Mouse (Mus musculus) limb, embryonic 12.5 days (tissue): ENCODE results near the gene Grin3a. TPM values are rescaled to one million over a fixed set of nuclear protein-coding genes. Genes with fewer than 3 reads are reported as not detected.

ENCODE experiments used
- ATAC-seq: fragments of 200-750 bp; cut with Nextera tagmentation; 2 replicates; pipeline ENCODE4 v1.8.0; 2017; ENCODE audit warnings: low read depth, moderate TSS enrichment; ENCODE audit not compliant: insufficient number of reproducible peaks, insufficient read depth, low FRiP score, low TSS enrichment
- H3K27ac ChIP-seq: fragments of 300-500 bp; sonication (generic); 2 replicates; pipeline ENCODE4 v1.5.1; 2016; ENCODE audit warnings: mild to moderate bottlenecking, moderate library complexity
- H3K27me3 ChIP-seq: fragments of 300-500 bp; sonication (generic); 2 replicates; pipeline ENCODE4 v1.6.1; 2016; ENCODE audit warnings: mild to moderate bottlenecking, moderate library complexity
- H3K36me3 ChIP-seq: fragments of 300-500 bp; sonication (generic); 2 replicates; pipeline ENCODE4 v1.6.1; 2016; ENCODE audit warnings: mild to moderate bottlenecking, moderate library complexity
- H3K4me1 ChIP-seq: fragments of 300-500 bp; sonication (generic); replicated peaks from 2 replicates; pipeline ENCODE4 v1.6.1; 2016
- H3K4me2 ChIP-seq: fragments of 300-500 bp; sonication (generic); 2 replicates; pipeline ENCODE4 v1.6.1; 2016; ENCODE audit warnings: mild to moderate bottlenecking, moderate library complexity
- H3K4me3 ChIP-seq: fragments of 300-500 bp; sonication (generic); replicated peaks from 2 replicates; pipeline ENCODE4 v1.5.1; 2016; ENCODE audit warnings: mild to moderate bottlenecking
- H3K9ac ChIP-seq: fragments of 300-500 bp; sonication (generic); replicated peaks from 2 replicates; pipeline ENCODE4 v1.6.1; 2016; ENCODE audit warnings: mild to moderate bottlenecking, moderate library complexity
- H3K9me3 ChIP-seq: fragments of 300-500 bp; sonication (generic); 2 replicates; pipeline ENCODE4 v1.6.1; 2016; ENCODE audit warnings: mild to moderate bottlenecking, moderate library complexity
- WGBS: fragments of 180-500 bp; shearing (Covaris S2); methylation state at CpG from one replicate; pipeline ENCODE4 v1.1.7; 2016; 5-methylcytosine and 5-hydroxymethylcytosine counted together
- polyA plus RNA-seq: library from polyadenylated mRNA; unstranded; fragments of >200 nt; fragmentation: Nextera tagmentation; extraction: Ambion mirVana; gene quantifications from 2 replicates; pipeline ENCODE4 v1.2.1, GENCODE M21; 2016

Gene Grin3a
- polyA plus RNA-seq, 1 experiment from 2014 or later, result 2.4 TPM

DNA sequence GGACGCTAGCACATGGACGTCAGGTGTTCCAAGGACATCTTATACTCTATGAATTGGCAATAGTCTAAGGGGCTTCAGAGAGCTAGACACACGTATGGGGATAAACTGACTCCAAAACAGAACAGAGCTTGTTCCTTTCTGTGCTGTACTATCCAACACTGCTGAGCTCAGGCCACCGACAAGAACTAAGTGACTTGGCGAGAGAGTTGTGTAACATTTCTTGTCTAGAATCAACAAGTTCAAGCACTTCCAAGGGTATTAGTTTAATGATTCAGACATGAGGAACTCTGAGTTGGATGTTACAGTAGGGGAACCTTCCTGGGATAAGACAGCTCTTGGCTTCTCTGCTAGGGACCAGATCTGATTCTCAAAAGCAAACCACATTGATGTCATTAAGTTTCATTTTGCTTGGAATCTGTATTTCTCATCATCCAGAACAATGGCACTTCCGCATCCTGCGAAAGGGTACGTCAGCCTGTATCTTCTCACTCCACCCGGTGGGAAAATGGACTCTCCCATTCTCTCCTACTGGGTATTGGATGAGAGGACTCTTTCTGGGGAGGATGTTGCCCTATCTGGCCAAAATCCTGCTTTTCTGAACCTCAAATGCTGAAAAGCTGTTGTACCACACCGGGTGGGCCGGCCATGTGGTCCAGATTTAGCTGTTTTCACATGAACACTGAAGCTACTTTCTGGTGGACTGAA, 165.2 kb downstream of the Grin3a start:
- Histone ChIP-seq H3K36me3 (no peaks in the 10 kb centered on the region), H3K27me3 (no peaks in the 10 kb centered on the region), H3K4me1 (no peaks in the 10 kb centered on the region), H3K4me2 (no peak overlapping the region), H3K9me3 (no peaks in the 10 kb centered on the region), H3K27ac (no peak overlapping the region), H3K9ac (no peak overlapping the region), H3K4me3 (no peak overlapping the region)
- 88% methylated on average over 11 of the region's 11 CpGs for WGBS
- no peak for ATAC-seq

DNA sequence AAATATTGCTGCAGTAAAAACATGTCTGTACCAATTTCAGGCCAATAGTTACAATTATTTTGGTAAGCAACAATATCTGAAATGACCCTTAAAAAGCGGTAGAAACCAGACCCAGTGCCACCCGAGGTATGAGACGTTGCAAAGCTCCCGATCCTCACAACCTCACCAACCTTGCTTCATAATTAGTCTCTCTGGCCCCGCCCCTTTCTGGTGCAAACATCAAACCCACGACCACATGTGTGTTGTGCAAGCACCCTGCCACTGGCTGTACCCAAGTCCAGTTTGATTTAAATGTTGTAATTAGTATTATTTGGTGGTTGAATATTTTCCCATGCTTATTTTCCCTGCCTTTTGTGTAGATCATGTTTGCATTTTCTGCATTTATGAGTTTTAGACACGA, 168.8 kb downstream of the Grin3a start:
- H3K4me2 ChIP-seq, result no peak overlapping the region
- H3K27me3 ChIP-seq, result no peaks in the 10 kb centered on the region
- no peak overlapping the region for H3K9ac ChIP-seq
- H3K4me3 ChIP-seq, result no peak overlapping the region
- H3K4me1 ChIP-seq, result no peaks in the 10 kb centered on the region
- 74% methylated on average over 7 of the region's 7 CpGs for WGBS
- H3K36me3 ChIP-seq, result no peaks in the 10 kb centered on the region
- no peak for ATAC-seq
- H3K9me3 ChIP-seq, result no peaks in the 10 kb centered on the region
- no peak overlapping the region for H3K27ac ChIP-seq

DNA sequence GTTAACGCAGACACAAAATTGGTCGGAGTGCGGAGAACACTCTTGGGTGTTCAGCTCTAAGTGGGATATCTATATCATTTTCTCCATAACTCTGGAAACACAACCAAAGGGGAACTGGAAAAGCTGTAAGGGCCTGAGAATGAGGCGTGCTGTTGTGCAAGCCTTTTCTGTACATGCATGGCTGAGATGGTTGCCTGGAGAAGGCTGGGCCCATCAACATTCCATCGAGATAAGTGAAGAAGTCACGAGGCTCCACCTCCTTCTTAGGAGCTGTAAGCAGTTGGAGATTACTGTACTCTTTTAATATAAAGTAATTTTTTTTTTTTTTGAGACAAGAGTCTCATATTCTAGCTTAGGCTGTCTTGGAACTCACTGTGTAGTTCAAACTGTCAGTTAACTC, 169.5 kb downstream of the Grin3a start:
- ATAC-seq, result no peak
- no peaks in the 10 kb centered on the region for H3K36me3 ChIP-seq
- H3K27me3 ChIP-seq, result no peaks in the 10 kb centered on the region
- H3K27ac ChIP-seq, result no peak overlapping the region
- no peaks in the 10 kb centered on the region for H3K4me1 ChIP-seq
- no peak overlapping the region for H3K4me3 ChIP-seq
- no peak overlapping the region for H3K4me2 ChIP-seq
- H3K9me3 ChIP-seq, result no peaks in the 10 kb centered on the region
- 86% methylated on average over 6 of the region's 6 CpGs for WGBS
- H3K9ac ChIP-seq, result no peak overlapping the region

DNA sequence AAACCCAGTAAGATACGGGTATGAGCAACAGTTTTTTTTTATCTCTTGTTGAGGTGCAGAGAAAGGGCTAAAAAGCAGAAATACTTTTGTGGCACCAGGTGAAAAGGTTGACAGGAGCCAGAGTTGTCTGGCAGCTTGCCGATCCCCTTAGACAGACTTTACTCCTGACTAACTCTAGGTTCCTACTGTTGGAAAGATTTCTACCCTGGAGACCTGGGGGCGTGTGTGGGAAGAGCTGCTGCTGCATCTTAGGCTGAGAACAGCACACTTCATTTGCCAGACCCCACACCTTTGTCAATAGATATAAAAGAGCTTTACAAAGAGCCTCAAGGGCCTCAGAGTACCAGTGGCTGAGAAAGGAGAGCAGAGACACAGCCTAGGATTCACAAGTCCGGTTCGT, 180.7 kb downstream of the Grin3a start:
- H3K4me1 ChIP-seq, result peaks cover 8% of the 10 kb centered on the region
- 90% methylated on average over 5 of the region's 5 CpGs for WGBS
- H3K27me3 ChIP-seq, result no peaks in the 10 kb centered on the region
- ATAC-seq, result no peak
- no peak overlapping the region for H3K4me2 ChIP-seq
- H3K9ac ChIP-seq, result no peak overlapping the region
- H3K4me3 ChIP-seq, result no peak overlapping the region
- H3K9me3 ChIP-seq, result no peaks in the 10 kb centered on the region
- H3K36me3 ChIP-seq, result peaks cover 25% of the 10 kb centered on the region
- no peak overlapping the region for H3K27ac ChIP-seq

- Histone ChIP-seq H3K36me3 (peaks cover 48% of the 10 kb centered on the region), H3K27ac (no peak overlapping the region), H3K4me3 (no peak overlapping the region), H3K27me3 (no peaks in the 10 kb centered on the region), H3K9ac (no peak overlapping the region), H3K9me3 (no peaks in the 10 kb centered on the region), H3K4me2 (no peak overlapping the region), H3K4me1 (no peaks in the 10 kb centered on the region; the same call in 1 of the 2 replicates)
- no peak for ATAC-seq
- 92% methylated on average over 4 of the region's 4 CpGs for WGBS
Observed at GRCm38 (mm10) chr4:49662231-49662630, 183.3 kb downstream of the Grin3a start.

- no peak for ATAC-seq
- Histone ChIP-seq H3K4me3 (no peak overlapping the region), H3K36me3 (peaks cover 54% of the 10 kb centered on the region), H3K27me3 (no peaks in the 10 kb centered on the region), H3K4me2 (no peak overlapping the region), H3K9ac (no peak overlapping the region), H3K4me1 (no peaks in the 10 kb centered on the region), H3K9me3 (no peaks in the 10 kb centered on the region), H3K27ac (no peak overlapping the region)
- WGBS, result 95% methylated on average over 9 of the region's 9 CpGs
Observed at GRCm38 (mm10) chr4:49661664-49662063, 183.9 kb downstream of the Grin3a start.

DNA sequence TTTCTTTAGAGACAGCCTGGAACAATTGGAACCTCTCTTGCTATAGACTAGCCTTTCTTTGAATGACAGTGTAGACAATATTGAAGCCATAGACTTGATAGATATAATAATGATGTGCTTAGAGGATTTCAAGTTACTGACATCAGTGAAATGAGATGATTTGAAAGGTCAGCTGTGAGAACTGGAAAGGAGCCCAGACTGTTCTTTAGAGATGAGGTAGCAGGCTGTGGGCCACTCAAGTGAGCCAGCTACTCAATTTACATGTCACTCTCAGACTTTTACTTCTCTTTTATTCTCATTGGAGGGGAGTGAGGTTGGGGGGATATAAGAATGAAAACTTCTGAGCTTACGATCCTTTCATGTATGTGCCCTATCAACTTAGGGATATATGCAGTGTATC, 186.1 kb downstream of the Grin3a start:
- 76% methylated on average over 1 of the region's 1 CpGs for WGBS
- no peak for ATAC-seq
- Histone ChIP-seq H3K4me2 (no peak overlapping the region), H3K36me3 (peaks cover 73% of the 10 kb centered on the region), H3K27me3 (no peaks in the 10 kb centered on the region), H3K4me1 (no peaks in the 10 kb centered on the region), H3K9me3 (no peaks in the 10 kb centered on the region), H3K27ac (no peak overlapping the region), H3K4me3 (no peak overlapping the region), H3K9ac (no peak overlapping the region)

DNA sequence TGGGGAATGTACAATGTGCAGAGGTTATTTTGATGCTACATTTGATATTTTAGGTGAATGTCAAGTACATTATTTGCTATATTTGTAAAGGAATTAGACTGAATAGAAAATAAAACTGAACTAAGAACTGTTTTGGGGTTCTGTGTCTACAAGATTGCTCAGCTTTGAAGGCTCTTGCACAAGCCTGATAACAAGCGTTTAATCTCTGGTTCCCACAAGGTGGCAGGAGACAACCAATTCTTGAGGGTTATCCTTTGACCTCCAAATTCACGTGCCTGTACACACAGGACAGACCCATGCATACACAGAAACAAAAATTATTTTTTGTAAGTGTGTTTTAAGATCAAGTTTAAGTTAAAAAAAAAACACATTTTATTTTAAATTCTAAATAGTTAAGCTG, 205.6 kb downstream of the Grin3a start:
- Histone ChIP-seq H3K27ac (no peak overlapping the region), H3K9me3 (no peaks in the 10 kb centered on the region), H3K4me1 (no peaks in the 10 kb centered on the region), H3K36me3 (peaks cover 84% of the 10 kb centered on the region), H3K9ac (no peak overlapping the region), H3K4me3 (no peak overlapping the region), H3K27me3 (no peaks in the 10 kb centered on the region), H3K4me2 (no peak overlapping the region)
- 83% methylated on average over 2 of the region's 2 CpGs for whole genome bisulfite sequencing
- ATAC-seq, result no peak

- WGBS, result 92% methylated on average over 11 of the region's 11 CpGs
- Histone ChIP-seq H3K4me3 (no peak overlapping the region), H3K36me3 (peaks cover 81% of the 10 kb centered on the region), H3K27ac (no peak overlapping the region), H3K27me3 (no peaks in the 10 kb centered on the region), H3K4me2 (no peak overlapping the region), H3K4me1 (0 out of 2 replicates have a peak, but pooled peaks cover 5% of the 10 kb centered on the region), H3K9me3 (no peaks in the 10 kb centered on the region), H3K9ac (no peak overlapping the region)
- ATAC-seq, result no peak
Observed at GRCm38 (mm10) chr4:49637821-49638220, 207.7 kb downstream of the Grin3a start.

- H3K4me3 ChIP-seq, result peak overlapping the region; percentile 83
- under 1% methylated on average over 30 of the region's 30 CpGs for WGBS
- H3K27me3 ChIP-seq, result no peaks in the 10 kb centered on the region
- no peaks in the 10 kb centered on the region for H3K9me3 ChIP-seq
- H3K27ac ChIP-seq, result peak overlapping the region; percentile 90
- peaks cover 37% of the 10 kb centered on the region for H3K36me3 ChIP-seq
- H3K4me2 ChIP-seq, result peak overlapping the region; percentile 83
- 0 out of 2 replicates have a peak, but pooled peaks cover 5% of the 10 kb centered on the region for H3K4me1 ChIP-seq
- peak overlapping the region; percentile 88 for H3K9ac ChIP-seq
- ATAC-seq, result peak; percentile 69; the same call in 1 of the 2 replicates
Observed at GRCm38 (mm10) chr4:49632139-49632481, 213.4 kb downstream of the Grin3a start.

GRCm38 (mm10) chr4:49631319-49632138, 214.0 kb downstream of the Grin3a start, which contains the start of gene Rnf20:
Gene Rnf20 (plus strand): TSS chr4:49632006.
- ATAC-seq, result peak; percentile 98
- Histone ChIP-seq H3K4me1 (0 out of 2 replicates have a peak, but pooled peaks cover 5% of the 10 kb centered on the region), H3K4me2 (peak within 1 kb of the TSS; percentile 83), H3K36me3 (peaks cover 31% of the 10 kb centered on the region), H3K27me3 (no peaks in the 10 kb centered on the region), H3K27ac (peak within 1 kb of the TSS; percentile 90), H3K4me3 (peak within 1 kb of the TSS; percentile 83), H3K9ac (peak within 1 kb of the TSS; percentile 88), H3K9me3 (no peaks in the 10 kb centered on the region)
- 4% methylated on average over 37 of the region's 37 CpGs for WGBS
